Mouse (Mus musculus) ovary, adult 18-20 months (tissue): ENCODE results near the gene Trim8.
A peak's percentile ranks its signal among the peaks of the same experiment; 100 is the strongest.

Experiments used
- DNase-seq: peaks from one replicate; pipeline ENCODE4 v3.0.0; 2022; ENCODE audit warnings: low spot score, mixed read lengths

The Trim8 gene

DNA sequence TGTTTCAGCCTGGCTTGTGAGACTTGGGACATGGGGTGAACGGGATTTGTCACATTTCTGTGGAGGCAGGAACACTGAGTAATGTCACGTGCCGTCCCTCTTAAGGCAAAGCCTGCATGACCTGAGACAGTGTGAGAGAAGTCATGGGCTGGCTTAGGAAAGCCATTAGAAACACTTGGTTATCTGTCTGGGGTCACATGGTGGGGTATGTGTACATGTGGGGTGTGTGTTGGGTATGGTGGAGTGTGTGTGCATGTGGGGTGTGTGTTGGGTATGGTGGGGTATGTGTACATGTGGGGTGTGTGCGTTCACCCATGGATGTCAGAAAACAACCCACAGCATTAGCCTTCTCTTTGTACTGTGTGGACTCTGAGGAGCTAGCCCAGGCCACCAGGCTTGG, 48.9 kb downstream of the Trim8 start:
- DNase-seq, result no peak

DNA sequence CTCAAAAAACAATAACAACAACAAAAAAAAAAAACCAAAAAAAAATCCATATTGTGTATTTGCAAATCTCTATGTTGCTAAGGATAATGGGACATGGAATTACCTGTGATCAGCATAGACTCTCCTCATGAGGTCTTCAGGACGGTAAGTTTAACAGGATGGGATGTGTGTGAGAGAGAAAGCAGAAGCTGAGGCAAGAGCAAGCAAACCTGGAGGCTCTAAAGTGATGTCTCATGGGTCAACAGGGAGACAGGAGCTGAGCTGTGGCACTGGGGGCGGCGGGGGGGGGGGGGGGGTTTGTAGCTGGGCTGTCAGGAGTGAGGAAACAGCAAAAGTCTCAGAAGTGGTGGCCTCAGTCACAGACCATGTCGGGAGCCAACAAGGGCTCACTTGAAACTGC, 51.0 kb downstream of the Trim8 start:
- no peak for DNase-seq

DNA sequence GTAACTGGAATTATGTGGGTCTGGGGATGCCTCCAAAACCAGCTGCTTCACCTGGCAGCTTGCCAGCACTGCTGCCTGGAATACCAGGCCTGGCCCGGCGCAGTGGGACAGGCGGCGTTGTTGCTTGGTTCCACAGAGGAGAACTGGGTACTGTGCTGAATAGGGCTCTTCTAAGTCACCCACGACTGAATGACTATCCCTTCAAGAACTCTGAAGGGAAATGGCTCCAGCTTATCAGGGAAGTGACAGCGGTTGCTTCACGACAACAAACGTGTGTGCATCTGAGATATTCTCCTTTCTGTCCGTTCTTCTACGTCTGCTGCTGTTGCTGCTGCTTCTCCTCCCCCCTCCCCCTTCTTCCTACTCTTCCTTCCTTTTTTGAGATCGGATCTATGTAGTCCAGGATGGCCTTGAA, 52.0 kb downstream of the Trim8 start:
- DNase-seq, result no peak

DNA sequence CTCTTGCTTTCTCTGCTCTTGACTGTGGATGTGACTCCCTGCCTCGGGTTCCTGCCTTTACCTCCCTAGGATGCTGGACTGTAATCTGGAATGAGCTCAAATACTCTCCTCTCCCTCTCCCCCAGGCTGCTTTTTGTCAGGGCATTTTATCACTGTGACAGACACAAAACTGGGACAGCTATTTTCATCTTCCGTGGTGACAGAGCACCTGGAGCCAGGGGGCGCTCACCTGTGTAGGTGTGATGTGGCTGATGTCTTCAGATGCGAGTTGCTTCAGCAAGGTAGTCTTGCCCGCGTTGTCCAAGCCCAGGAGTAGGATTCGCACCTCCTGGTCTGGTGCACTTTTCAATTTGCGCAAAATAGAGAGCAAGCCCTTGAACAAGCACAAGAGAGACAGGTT, 56.5 kb downstream of the Trim8 start:
- DNase-seq, result no peak

DNA sequence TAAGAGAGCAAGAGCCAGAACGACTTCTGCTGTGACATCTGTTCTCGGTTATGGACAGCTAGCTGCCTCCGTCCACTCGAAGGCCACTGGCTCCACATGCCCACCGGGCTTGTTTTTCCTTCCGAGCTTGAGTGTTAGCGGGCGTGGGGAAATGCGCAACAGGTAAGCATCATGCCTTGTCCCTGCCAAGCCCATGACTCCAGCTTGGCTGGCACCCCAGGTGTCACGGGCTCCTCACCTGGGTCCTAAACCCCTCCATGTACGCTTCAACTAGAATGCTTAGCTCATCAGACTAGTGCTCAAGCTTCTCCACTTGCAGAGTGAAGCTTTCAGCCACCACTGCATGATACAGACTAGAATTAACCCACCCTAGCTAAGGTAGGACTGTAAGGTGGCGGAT, 57.1 kb downstream of the Trim8 start:
- no peak for DNase-seq

DNA sequence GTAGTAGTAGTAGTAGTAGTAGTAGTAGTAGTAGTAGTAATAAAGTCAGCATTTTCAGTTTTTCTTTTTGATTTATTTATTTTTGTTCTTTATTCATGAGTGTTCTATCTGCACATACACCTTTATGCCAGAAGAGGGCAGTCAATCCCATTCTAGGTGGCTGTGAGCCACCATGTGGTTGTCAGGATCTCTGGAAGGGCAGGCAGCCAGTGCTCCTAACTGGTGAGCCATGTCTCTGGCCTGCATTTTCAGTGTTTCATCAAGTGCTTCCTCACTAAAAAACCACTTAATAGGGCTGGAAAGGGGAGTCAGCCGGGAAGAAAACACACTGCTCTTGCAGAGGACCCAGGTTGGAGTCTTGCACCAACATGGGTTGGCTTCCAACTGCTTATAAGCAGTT, 60.6 kb downstream of the Trim8 start:
- DNase-seq, result peak; percentile 28

DNA sequence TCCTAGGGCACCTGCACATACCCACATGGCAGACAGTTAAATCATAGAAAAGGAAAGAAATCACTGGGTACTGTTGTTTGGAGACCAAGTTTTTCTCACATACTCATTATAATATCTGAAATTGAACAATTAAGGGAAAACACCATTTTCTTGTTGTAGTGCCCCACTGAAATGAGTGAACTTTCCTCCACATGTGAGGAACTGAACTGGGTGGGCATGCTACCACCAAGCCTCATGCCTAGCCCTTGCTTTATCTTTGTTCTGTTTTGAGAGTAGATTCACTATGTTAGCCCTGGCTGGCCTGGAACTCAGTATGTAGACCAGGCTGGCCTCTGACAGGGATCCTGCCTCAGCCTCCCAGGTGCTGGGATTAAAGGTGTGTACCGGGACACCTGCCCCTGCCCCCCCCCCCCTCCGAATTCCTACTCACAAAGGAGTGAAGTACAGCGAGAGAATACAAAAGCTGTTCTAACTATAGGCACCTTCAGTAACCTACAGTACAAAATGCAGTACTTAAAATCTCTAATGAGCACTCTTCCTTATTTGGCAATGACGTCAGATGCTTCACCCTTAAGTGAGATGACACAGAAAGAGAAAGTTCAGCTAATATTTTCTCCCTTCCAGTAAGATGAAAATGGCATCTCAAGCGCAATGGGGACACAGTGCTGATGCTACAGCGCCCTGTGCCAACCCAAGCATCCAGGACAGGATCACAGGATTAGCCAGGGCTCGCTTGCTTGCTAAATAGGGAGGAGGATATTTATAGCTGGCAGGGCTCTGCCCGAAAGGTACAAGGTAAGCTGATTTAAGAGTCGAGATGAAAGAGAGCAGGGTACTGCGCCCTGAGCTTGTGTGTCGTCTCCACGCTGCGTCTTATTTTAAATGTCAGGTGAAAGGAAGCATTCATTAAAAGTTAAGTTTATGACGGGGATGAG, 61.3 kb downstream of the Trim8 start:
- no peak for DNase-seq

DNA sequence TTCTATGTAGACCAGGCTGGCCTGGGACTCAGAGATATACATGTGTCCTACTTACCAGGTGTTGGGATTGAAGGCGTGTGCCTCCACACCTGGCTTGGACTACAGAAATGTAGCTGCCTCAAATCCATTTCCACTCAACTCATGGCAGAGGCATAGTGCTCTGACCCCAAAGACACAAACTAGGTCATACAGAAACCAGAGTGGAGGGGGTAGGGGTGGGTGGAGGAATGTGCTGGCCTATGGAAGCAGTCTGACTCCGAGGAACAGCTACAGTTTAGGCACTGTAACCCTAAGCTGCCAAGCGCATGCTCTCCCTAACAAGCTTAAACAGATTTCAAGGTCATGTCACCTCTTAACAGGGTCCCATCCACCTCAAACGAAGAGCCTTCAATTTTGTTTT, 62.1 kb downstream of the Trim8 start:
- no peak for DNase-seq

DNA sequence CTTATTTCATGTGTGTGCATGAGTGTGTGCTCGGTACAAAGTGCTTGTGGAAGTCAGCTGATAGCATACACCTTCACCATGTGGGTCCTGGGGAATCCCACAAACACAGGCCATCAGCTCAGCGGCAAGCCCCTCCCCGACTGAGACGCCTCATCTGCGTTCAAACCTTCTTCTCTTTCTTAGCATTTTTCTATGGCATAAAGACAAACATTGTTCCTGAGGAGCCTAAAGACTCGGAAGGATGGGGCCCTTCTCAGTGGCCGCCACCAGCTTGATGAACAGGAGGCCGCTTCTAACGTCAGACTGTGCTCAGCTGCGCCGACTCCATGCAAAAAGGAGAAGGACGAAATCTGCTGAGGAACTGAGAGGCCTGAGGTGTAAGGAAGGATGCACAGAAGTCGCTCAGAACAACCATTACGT, 62.6 kb downstream of the Trim8 start:
- no peak for DNase-seq
